Mouse (Mus musculus) kidney, postnatal 0 days (tissue): ENCODE results near the gene Slc12a4. TPM values are rescaled to one million over a fixed set of nuclear protein-coding genes. Genes with fewer than 3 reads are reported as not detected.

Source experiments
- ATAC-seq: fragments of 200-750 bp; cut with Nextera tagmentation; replicated peaks from 2 replicates; pipeline ENCODE4 v1.8.0; 2017; ENCODE audit warnings: low read depth, moderate number of reproducible peaks, moderate TSS enrichment, moderate library complexity; ENCODE audit not compliant: low FRiP score
- DNase-seq: peaks from one replicate; pipeline ENCODE4 v3.0.0-alpha.2; 2016; ENCODE audit warnings: low spot score
- H3K27ac ChIP-seq: fragments of 300-500 bp; sonication (generic); 2 replicates; pipeline ENCODE4 v1.5.1; 2014; ENCODE audit warnings: mild to moderate bottlenecking
- H3K27me3 ChIP-seq: fragments of 300-500 bp; sonication (generic); 2 replicates; pipeline ENCODE4 v1.6.1; 2014; ENCODE audit warnings: low read length, mixed read lengths; ENCODE audit not compliant: insufficient read depth
- H3K36me3 ChIP-seq: fragments of 300-500 bp; sonication (generic); 2 replicates; pipeline ENCODE4 v1.6.1; 2014; ENCODE audit warnings: low read length, mixed read lengths; ENCODE audit not compliant: insufficient read depth
- H3K4me1 ChIP-seq: fragments of 300-500 bp; sonication (generic); replicated peaks from 2 replicates; pipeline ENCODE4 v1.6.1; 2014; ENCODE audit warnings: antibody characterized with exemption, low read length, mixed read lengths; ENCODE audit not compliant: insufficient read depth
- H3K4me2 ChIP-seq: fragments of 300-500 bp; sonication (generic); 2 replicates; pipeline ENCODE4 v1.6.1; 2014; ENCODE audit warnings: mild to moderate bottlenecking, low read length, moderate library complexity, mixed read lengths
- H3K4me3 ChIP-seq: fragments of 300-500 bp; sonication (generic); replicated peaks from 2 replicates; pipeline ENCODE4 v1.5.1; 2014; ENCODE audit warnings: low read depth, low read length
- H3K9ac ChIP-seq: fragments of 300-500 bp; sonication (generic); 2 replicates; pipeline ENCODE4 v1.6.1; 2014; ENCODE audit warnings: low read depth, low read length
- H3K9me3 ChIP-seq: fragments of 300-500 bp; sonication (generic); replicated peaks from 2 replicates; pipeline ENCODE4 v1.6.1; 2016; ENCODE audit warnings: low read length, inconsistent platforms, mixed read lengths
- CTCF ChIP-seq: IDR thresholded peaks from 2 replicates; pipeline ENCODE4 v1.5.1; 2016; ENCODE audit warnings: antibody characterized with exemption, low read depth, mild to moderate bottlenecking, moderate library complexity
- WGBS: fragments of 180-500 bp; shearing (Covaris S2); extraction: QIAGEN DNeasy Blood & Tissue Kit; methylation state at CpG from one replicate; pipeline ENCODE4 v1.1.7; 2014; 5-methylcytosine and 5-hydroxymethylcytosine counted together
- polyA plus RNA-seq: library from polyadenylated mRNA; unstranded; fragments of >200 nt; fragmentation: Nextera tagmentation; extraction: Ambion mirVana; gene quantifications from 2 replicates; pipeline ENCODE4 v1.2.1, GENCODE M21; 2015

Gene Slc12a4
- polyA plus RNA-seq, 1 experiment from 2014 or later, result 19.8 TPM

GRCm38 (mm10) chr8:106006413-106006812 is 40.5 kb upstream of the Slc12a4 start:
- Histone ChIP-seq H3K27me3 (no peaks in the 10 kb centered on the region), H3K9ac (no peak overlapping the region), H3K27ac (no peak overlapping the region), H3K4me2 (no peak overlapping the region), H3K9me3 (no peaks in the 10 kb centered on the region), H3K4me1 (peaks cover 8% of the 10 kb centered on the region; the same call in 1 of the 2 replicates), H3K36me3 (0 out of 2 replicates have a peak, but pooled peaks cover 4% of the 10 kb centered on the region), H3K4me3 (no peak overlapping the region)
- ATAC-seq (no peak), DNase-seq (peak; percentile 7)
- peak; percentile 42; the same call in 1 of the 2 replicates for TF ChIP-seq CTCF
- WGBS, result 84% methylated on average over 4 of the region's 4 CpGs

GRCm38 (mm10) chr8:106005875-106006274 is 40.0 kb upstream of the Slc12a4 start, which contains the start of gene Dpep2nb:
Gene Dpep2nb, minus strand, starts transcription at chr8:106005975.
- Histone ChIP-seq H3K36me3 (0 out of 2 replicates have a peak, but pooled peaks cover 4% of the 10 kb centered on the region), H3K27ac (no peak within 1 kb of the TSS), H3K4me3 (no peak within 1 kb of the TSS), H3K4me2 (no peak within 1 kb of the TSS), H3K9ac (no peak within 1 kb of the TSS), H3K4me1 (peaks cover 8% of the 10 kb centered on the region; the same call in 1 of the 2 replicates), H3K27me3 (no peaks in the 10 kb centered on the region), H3K9me3 (no peaks in the 10 kb centered on the region)
- no peak for TF ChIP-seq CTCF
- DNase-seq (no peak), ATAC-seq (no peak)
- 71% methylated on average over 4 of the region's 4 CpGs for WGBS

GRCm38 (mm10) chr8:106004538-106005207 is 38.8 kb upstream of the Slc12a4 start:
- no peaks in the 10 kb centered on the region for H3K4me1 ChIP-seq
- H3K4me2 ChIP-seq, result no peak overlapping the region
- no peaks in the 10 kb centered on the region for H3K9me3 ChIP-seq
- 80% methylated on average over 8 of the region's 8 CpGs for whole genome bisulfite sequencing
- ATAC-seq, result no peak
- no peaks in the 10 kb centered on the region for H3K27me3 ChIP-seq
- H3K27ac ChIP-seq, result no peak overlapping the region
- H3K36me3 ChIP-seq, result 0 out of 2 replicates have a peak, but pooled peaks cover 4% of the 10 kb centered on the region
- TF ChIP-seq CTCF, result no peak
- no peak for DNase-seq
- no peak overlapping the region for H3K9ac ChIP-seq
- no peak overlapping the region for H3K4me3 ChIP-seq

GRCm38 (mm10) chr8:106001908-106002307 is 36.0 kb upstream of the Slc12a4 start:
- ATAC-seq (no peak), DNase-seq (no peak)
- Histone ChIP-seq H3K9me3 (no peaks in the 10 kb centered on the region), H3K36me3 (no peaks in the 10 kb centered on the region), H3K27me3 (no peaks in the 10 kb centered on the region), H3K4me1 (no peaks in the 10 kb centered on the region), H3K4me3 (no peak overlapping the region), H3K27ac (no peak overlapping the region), H3K4me2 (no peak overlapping the region), H3K9ac (no peak overlapping the region)
- WGBS, result 80% methylated on average over 4 of the region's 4 CpGs
- no peak for TF ChIP-seq CTCF

GRCm38 (mm10) chr8:105998971-105999370 is 33.1 kb upstream of the Slc12a4 start:
- WGBS, result 88% methylated on average over 2 of the region's 2 CpGs
- Histone ChIP-seq H3K27me3 (no peaks in the 10 kb centered on the region), H3K9ac (no peak overlapping the region), H3K4me2 (no peak overlapping the region), H3K9me3 (no peaks in the 10 kb centered on the region), H3K36me3 (no peaks in the 10 kb centered on the region), H3K27ac (no peak overlapping the region), H3K4me1 (no peaks in the 10 kb centered on the region), H3K4me3 (no peak overlapping the region)
- ATAC-seq (no peak), DNase-seq (no peak)
- no peak for TF ChIP-seq CTCF

- H3K4me3 ChIP-seq, result no peak overlapping the region
- no peak for ATAC-seq
- DNase-seq, result no peak
- no peak overlapping the region for H3K27ac ChIP-seq
- H3K9ac ChIP-seq, result no peak overlapping the region
- H3K36me3 ChIP-seq, result no peaks in the 10 kb centered on the region
- WGBS, result 68% methylated on average over 7 of the region's 7 CpGs
- H3K4me1 ChIP-seq, result no peaks in the 10 kb centered on the region
- H3K9me3 ChIP-seq, result no peaks in the 10 kb centered on the region
- TF ChIP-seq CTCF, result no peak
- H3K27me3 ChIP-seq, result no peaks in the 10 kb centered on the region
- no peak overlapping the region for H3K4me2 ChIP-seq
Measured at GRCm38 (mm10) chr8:105996359-105996758, 30.5 kb upstream of the Slc12a4 start.

DNA sequence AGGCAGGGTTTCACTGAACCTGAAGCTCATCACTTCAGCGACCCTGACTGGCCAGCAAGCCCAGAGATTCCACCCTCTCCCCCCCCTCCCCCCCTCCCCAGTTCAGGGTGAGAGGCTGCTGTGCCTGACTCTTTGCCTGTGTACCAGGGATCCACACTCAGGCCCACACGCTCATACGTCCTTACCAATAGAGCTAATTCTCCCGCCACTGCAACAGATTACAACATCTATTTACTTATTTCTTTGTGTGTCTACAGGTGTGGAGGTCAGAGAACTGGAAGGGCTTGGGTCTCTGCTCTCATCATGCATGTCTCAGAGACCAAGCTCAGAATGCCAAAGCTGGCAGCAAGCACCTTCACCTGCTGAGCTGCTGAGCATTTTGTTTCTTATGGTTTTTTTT is 27.3 kb upstream of the Slc12a4 start:
- ATAC-seq (no peak), DNase-seq (no peak)
- TF ChIP-seq CTCF, result no peak
- Histone ChIP-seq H3K4me3 (no peak overlapping the region), H3K9me3 (no peaks in the 10 kb centered on the region), H3K4me1 (0 out of 2 replicates have a peak, but pooled peaks cover 3% of the 10 kb centered on the region), H3K9ac (no peak overlapping the region), H3K36me3 (no peaks in the 10 kb centered on the region), H3K27ac (no peak overlapping the region), H3K4me2 (no peak overlapping the region), H3K27me3 (no peaks in the 10 kb centered on the region)
- WGBS, result 68% methylated on average over 4 of the region's 4 CpGs
